Mouse (Mus musculus) 3134 (cell line): ENCODE results near the gene Sprr3.
"Not testable (repeated sequence)": the region's sequence is repeated elsewhere in the genome, so short reads cannot be mapped to it uniquely, and the experiment has no call there.

Experiments
- DNase-seq: peaks from one replicate; pipeline ENCODE4 v3.0.0-alpha.2; 2011; ENCODE audit warnings: low spot score; ENCODE audit not compliant: insufficient read length; ENCODE audit errors: extremely low read depth

Sprr3 gene

GRCm38 (mm10) chr3:92458620-92459019, at the start of gene Sprr3:
Gene Sprr3 (minus strand): TSS chr3:92458720.
- DNase-seq: no peak

DNA sequence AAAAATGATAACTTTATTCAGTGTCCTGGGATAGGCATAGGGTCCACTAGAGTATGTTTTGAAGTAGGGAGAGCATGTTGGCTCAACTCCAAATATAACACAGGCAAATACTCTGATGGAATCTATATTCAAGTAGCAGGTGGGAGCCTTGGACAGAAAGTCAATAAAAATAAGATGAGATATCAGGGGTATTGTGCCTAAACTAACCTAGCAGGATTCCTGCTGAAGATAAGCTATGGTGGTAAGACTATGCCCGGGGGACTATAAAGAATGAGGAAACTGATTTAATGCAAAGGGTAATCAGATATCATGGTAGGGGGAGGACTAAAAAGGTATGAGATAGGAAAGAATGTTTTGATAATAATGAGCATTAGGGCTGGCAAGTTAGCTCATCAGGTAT, 49.7 kb upstream of the Sprr3 start:
- no peak for DNase-seq

- no peak for DNase-seq
These were observed 45.0 kb upstream of the Sprr3 start for GRCm38 (mm10) chr3:92503528-92503927.

DNA sequence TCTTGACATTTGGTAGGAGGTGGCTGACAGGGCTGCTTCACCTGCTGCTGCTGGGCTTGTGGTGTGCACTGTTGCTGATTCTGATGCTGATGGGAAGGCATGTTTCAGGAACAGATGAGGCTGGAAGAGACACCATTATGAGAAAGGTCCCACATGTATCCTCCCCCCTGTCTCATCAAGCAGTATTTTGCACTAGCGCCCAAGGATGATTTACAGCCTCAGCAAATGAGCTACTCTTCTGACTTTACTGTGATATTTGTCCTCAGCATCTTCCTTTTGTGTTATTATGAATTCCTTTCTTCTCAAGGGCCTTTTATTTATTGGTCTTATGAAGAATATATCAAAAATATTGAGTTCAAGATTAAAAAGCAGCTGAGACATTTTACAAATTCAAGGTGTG, 41.9 kb upstream of the Sprr3 start, which contains the start of gene Sprr4:
Gene Sprr4 (minus strand): TSS at position 101 of the 400 bp plus-strand sequence.
- DNase-seq: no peak

GRCm38 (mm10) chr3:92490262-92490661, 31.7 kb upstream of the Sprr3 start:
- not testable (repeated sequence) for DNase-seq

DNA sequence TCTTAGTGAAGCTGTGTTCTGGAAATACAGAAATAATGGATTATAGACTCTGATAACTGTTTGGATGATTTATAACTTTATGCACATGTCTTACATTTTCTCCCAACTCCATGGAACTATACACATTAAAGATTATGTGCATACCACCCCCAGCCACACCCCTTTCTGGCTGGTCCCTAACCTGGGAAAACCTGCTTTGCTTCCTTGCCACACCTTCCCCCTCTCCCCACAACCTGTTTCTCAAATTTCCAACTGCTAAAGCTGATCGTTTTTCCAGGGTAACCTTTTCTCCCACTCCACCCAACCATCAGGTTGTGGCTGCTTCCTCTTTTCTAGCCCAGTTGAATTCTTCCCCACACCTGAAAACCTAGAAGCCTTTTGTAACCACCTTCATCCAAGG, 27.8 kb upstream of the Sprr3 start:
- no peak for DNase-seq

- peak; percentile 42 for DNase-seq
These were observed 27.3 kb upstream of the Sprr3 start, which contains the start of gene Sprr1a for GRCm38 (mm10) chr3:92485863-92486262. Gene Sprr1a (minus strand): TSS chr3:92485895.

- not testable (repeated sequence) for DNase-seq
These were observed 22.7 kb upstream of the Sprr3 start for GRCm38 (mm10) chr3:92481249-92481648.

- DNase-seq: no peak
These were observed 11.6 kb upstream of the Sprr3 start for GRCm38 (mm10) chr3:92470111-92470510.

- DNase-seq: peak; percentile 11
These were observed 8.9 kb upstream of the Sprr3 start for GRCm38 (mm10) chr3:92467424-92467823.

- DNase-seq: peak; percentile 14
These were observed 8.1 kb upstream of the Sprr3 start for GRCm38 (mm10) chr3:92466576-92466975.

GRCm38 (mm10) chr3:92455151-92455550, 3.4 kb downstream of the Sprr3 start:
- DNase-seq: no peak

GRCm38 (mm10) chr3:92440177-92440576, 18.3 kb downstream of the Sprr3 start:
- DNase-seq: no peak

DNA sequence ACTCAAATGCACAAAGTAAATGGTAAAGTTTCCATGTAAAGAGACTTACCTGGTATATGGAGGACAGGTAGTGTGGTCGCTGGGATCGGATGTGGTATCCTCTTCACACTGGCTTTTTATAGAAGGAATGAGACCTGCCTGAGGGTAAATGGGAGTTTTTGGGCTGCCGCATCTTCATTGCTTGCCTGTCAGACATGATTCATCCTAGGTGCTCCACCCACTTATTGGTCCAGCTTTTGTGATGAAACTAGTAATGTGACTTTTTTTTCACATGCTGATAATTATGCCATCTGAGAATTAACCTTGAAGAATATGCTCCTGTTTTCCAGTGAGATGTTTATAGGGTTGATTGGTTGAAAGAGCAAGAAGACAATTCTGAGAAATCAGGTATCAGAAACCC, 19.8 kb downstream of the Sprr3 start, which contains the start of gene Sprr1b:
Gene Sprr1b (minus strand): TSS at position 101 of the 400 bp plus-strand sequence.
- DNase-seq: no peak

DNA sequence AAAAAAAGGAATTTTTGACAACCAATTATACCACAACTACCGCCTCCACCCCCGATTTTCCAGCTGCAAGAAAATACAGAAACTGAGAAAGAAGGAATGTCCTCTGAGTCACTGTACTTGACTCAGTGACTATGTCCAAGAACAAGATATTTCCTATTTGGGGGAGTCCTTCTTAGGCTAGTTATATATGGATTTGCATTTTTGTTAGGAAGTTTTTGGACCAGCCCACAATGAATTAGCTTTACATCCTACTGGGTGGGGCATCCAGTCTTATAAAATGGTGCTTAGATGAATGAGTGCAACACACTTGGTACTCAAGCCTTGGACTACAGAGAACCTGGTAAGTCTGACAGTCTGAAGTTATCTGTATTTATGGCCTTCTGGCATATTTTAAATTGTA, 26.2 kb downstream of the Sprr3 start, which contains the start of gene Sprr2k:
Gene Sprr2k (plus strand): TSS at position 301 of the 400 bp plus-strand sequence.
- DNase-seq: no peak

GRCm38 (mm10) chr3:92429323-92429722, 29.2 kb downstream of the Sprr3 start, which contains the start of gene Gm9774:
Gene Gm9774 (minus strand): TSS chr3:92429423.
- DNase-seq: no peak

DNA sequence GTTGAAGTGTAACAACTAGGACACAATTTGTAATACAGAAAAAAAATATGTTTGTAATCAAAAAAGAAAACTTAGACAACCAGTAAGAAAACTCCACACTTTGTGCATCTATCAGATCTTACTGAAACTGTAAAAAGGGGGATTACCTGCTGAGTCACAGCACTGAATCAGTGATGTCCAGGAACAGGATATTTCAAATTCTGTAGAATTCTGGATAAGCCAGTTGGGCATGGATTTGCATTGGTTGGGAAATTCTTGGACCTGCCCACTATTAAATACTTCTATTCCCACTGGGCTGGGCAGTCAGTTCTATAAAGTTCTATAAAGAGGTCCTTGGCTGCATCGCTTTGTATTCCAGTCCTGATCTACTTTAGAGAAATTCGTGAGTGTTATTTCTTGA, 40.7 kb downstream of the Sprr3 start, which contains the start of gene Sprr2j-ps:
Gene Sprr2j-ps (plus strand): TSS at position 301 of the 400 bp plus-strand sequence.
- no peak for DNase-seq

DNA sequence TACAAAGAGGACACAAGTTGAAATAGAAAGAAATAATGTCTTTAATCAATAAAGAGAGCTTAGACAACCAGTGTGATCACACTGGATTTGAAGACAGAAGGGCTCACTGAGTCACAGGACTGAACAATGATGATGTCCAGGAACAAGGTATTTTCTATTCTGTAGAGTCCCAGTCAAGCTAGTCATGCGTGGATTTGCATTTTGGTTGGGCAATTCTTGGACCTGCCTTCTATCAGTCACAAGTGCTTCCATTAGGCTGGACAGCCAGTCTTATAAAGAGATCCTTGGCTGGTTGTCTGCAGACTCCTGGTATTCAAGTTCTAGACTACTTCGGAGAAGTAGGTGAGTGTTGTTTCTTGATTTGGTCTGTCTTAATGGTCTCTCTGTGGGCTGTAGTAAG, 50.8 kb downstream of the Sprr3 start, which contains the start of gene Sprr2i:
Gene Sprr2i (plus strand): TSS at position 301 of the 400 bp plus-strand sequence.
- no peak for DNase-seq
